Mouse (Mus musculus) T-helper 17 cell (primary cell): ENCODE results near the gene Pcca.

Experiments used
- in situ Hi-C, 2 experiments: fragments of 300-600 bp; cut with MboI, MseI; formaldehyde crosslinking; loops; 1 replicate in 1 of 2; 2 replicates in 1 of 2; pipeline ENCODE4 v1.15.1; 2025; ENCODE audit warnings: high pct_unique_total_duplicates in 2 of 2

Gene Pcca

GRCm38 (mm10) chr14:122911265-122911664, 377.1 kb downstream of the Pcca start:
- in situ Hi-C loops = no loop called here

GRCm38 (mm10) chr14:122912137-122912536, 378.0 kb downstream of the Pcca start:
- in situ Hi-C loops = no loop called here

GRCm38 (mm10) chr14:122912812-122913498, 378.8 kb downstream of the Pcca start:
- in situ Hi-C loops = no loop called here

- in situ Hi-C loops = no loop called here
These were observed 379.5 kb downstream of the Pcca start, which contains the start of gene Ggact for GRCm38 (mm10) chr14:122913657-122914056. Ggact (minus strand) TSS chr14:122913757.

- in situ Hi-C loops = loop anchor here in 1 of 2 experiments (5.0 kb wide), 1 partner anchor 70 kb away; no protein-coding TSS in a partner anchor
These were observed 383.6 kb downstream of the Pcca start for GRCm38 (mm10) chr14:122917676-122918075.

GRCm38 (mm10) chr14:122920011-122920410, 385.9 kb downstream of the Pcca start:
- in situ Hi-C loops = no loop called here

- in situ Hi-C loops = no loop called here
These were observed 402.3 kb downstream of the Pcca start for GRCm38 (mm10) chr14:122936460-122936859.
